21 mouse cellular contexts compared by ENCODE assay signal in genomic region chr5:75389433-75389971, GRCm38 (mm10).
A peak's percentile ranks its signal among the peaks of the same experiment; 100 is the strongest.
DNase-seq lines count a peak whose midpoint lies in the region; ATAC-seq lines count a peak whose summit lies in the region.
"Had no signal": no experiment of that assay in that cellular context is flagged by ENCODE, and none has a peak within 500 bp of the region (broad histone marks: within the 10 kb centered on the region; RNA-seq: fewer than 3 reads in every experiment).

No protein-coding gene starts in this region.

- no peak overlapping the region for H3K9ac ChIP-seq in kidney, embryonic 15.5 days
- H3K9ac ChIP-seq in neural tube, embryonic 15.5 days (replicated peaks): no peak overlapping the region
- H3K9ac ChIP-seq: embryonic facial prominence, embryonic 15.5 days; forebrain, embryonic 12.5 days; heart, embryonic 15.5 days; liver, embryonic 12.5 days; lung, embryonic 15.5 days; midbrain, embryonic 12.5 days had no signal

- peaks cover 15% of the 10 kb centered on the region for H3K4me1 ChIP-seq in kidney, embryonic 15.5 days
- peaks cover 5% of the 10 kb centered on the region for H3K4me1 ChIP-seq in neural tube, embryonic 15.5 days
- H3K4me1 ChIP-seq: forebrain, embryonic 12.5 days; heart, embryonic 15.5 days; lung, embryonic 15.5 days; midbrain, embryonic 12.5 days had no signal

- DNase-seq in kidney, postnatal 10 days: no peak
- no peak for DNase-seq in neural tube, embryonic 10.5 days (ENCODE audit: extremely low spot score, low spot score)
- DNase-seq in left cerebral cortex, postnatal 14 days (ENCODE audit: low spot score in 2 of 2): peak; percentile 20 to 51
- peak; percentile 38 to 64 for DNase-seq in right cerebral cortex, postnatal 36 days (ENCODE audit: low spot score in 2 of 2)
- no peak for DNase-seq in yolk sac, embryonic 10.5 days (ENCODE audit: low spot score)
- DNase-seq in adrenal gland, adult 8-10 months: no peak
- DNase-seq: cerebellum, adult 9-11 months; heart, adult 18-20 months; retina, postnatal 1 day; thymus, postnatal 4 days had no signal

- H3K9me3 ChIP-seq in kidney, embryonic 15.5 days (replicated peaks): no peaks in the 10 kb centered on the region
- H3K9me3 ChIP-seq in neural tube, embryonic 15.5 days (replicated peaks): no peaks in the 10 kb centered on the region
- H3K9me3 ChIP-seq: embryonic facial prominence, embryonic 15.5 days; forebrain, embryonic 12.5 days; heart, embryonic 15.5 days; hindbrain, embryonic 10.5 days; liver, embryonic 12.5 days; lung, embryonic 15.5 days; midbrain, embryonic 12.5 days had no signal

- 0 out of 2 replicates have a peak, but pooled peaks have one; percentile 6 for ATAC-seq in kidney, embryonic 15.5 days (replicated peaks; ENCODE audit: low FRiP score)
- no peak for ATAC-seq in neural tube, embryonic 15.5 days (ENCODE audit: low FRiP score)
- ATAC-seq: liver, embryonic 12.5 days had no signal

- no peak overlapping the region for H3K4me2 ChIP-seq in kidney, embryonic 15.5 days
- H3K4me2 ChIP-seq in neural tube, embryonic 15.5 days: no peak overlapping the region
- H3K4me2 ChIP-seq: embryonic facial prominence, embryonic 15.5 days; forebrain, embryonic 12.5 days; heart, embryonic 15.5 days; liver, embryonic 12.5 days; lung, embryonic 15.5 days; midbrain, embryonic 12.5 days had no signal

- intact Hi-C loops in left cerebral cortex, postnatal 14 days (cut with DNase I): no loop called here

- 55% methylated on average over 7 of the region's 7 CpGs for WGBS in kidney, embryonic 15.5 days
- 62% methylated on average over 7 of the region's 7 CpGs for WGBS in neural tube, embryonic 15.5 days

- no peaks in the 10 kb centered on the region for H3K36me3 ChIP-seq in kidney, embryonic 15.5 days
- H3K36me3 ChIP-seq in neural tube, embryonic 15.5 days: no peaks in the 10 kb centered on the region
- H3K36me3 ChIP-seq: embryonic facial prominence, embryonic 15.5 days; forebrain, embryonic 12.5 days; heart, embryonic 15.5 days; hindbrain, embryonic 10.5 days; liver, embryonic 12.5 days; lung, embryonic 15.5 days; midbrain, embryonic 12.5 days had no signal

- no peak overlapping the region for H3K4me3 ChIP-seq in kidney, embryonic 15.5 days (replicated peaks)
- H3K4me3 ChIP-seq in neural tube, embryonic 15.5 days (replicated peaks): no peak overlapping the region
- H3K4me3 ChIP-seq: embryonic facial prominence, embryonic 15.5 days; forebrain, embryonic 12.5 days; heart, embryonic 15.5 days; hindbrain, embryonic 10.5 days; liver, embryonic 12.5 days; lung, embryonic 15.5 days; midbrain, embryonic 12.5 days had no signal

- no peaks in the 10 kb centered on the region for H3K27me3 ChIP-seq in kidney, embryonic 15.5 days
- no peaks in the 10 kb centered on the region for H3K27me3 ChIP-seq in neural tube, embryonic 15.5 days (replicated peaks)
- H3K27me3 ChIP-seq: forebrain, embryonic 12.5 days; heart, embryonic 15.5 days; lung, embryonic 15.5 days had no signal

- no peak overlapping the region for H3K27ac ChIP-seq in kidney, embryonic 15.5 days
- H3K27ac ChIP-seq in neural tube, embryonic 15.5 days (replicated peaks): 0 out of 2 replicates have a peak overlapping the region, but pooled peaks have one; percentile 23
- H3K27ac ChIP-seq: embryonic facial prominence, embryonic 15.5 days; forebrain, embryonic 12.5 days; heart, embryonic 15.5 days; hindbrain, embryonic 10.5 days; kidney, postnatal 0 days; liver, embryonic 12.5 days; lung, embryonic 15.5 days; macrophage; midbrain, embryonic 12.5 days had no signal

Comparison
In these comparisons a context has a peak if more than half of its experiments do, and no peak if none do; other contexts are left out.
1. DNase-seq: peak in left cerebral cortex, postnatal 14 days (2 of 2) and right cerebral cortex, postnatal 36 days (2 of 2); none in kidney, postnatal 10 days (single experiment), neural tube, embryonic 10.5 days (single experiment), yolk sac, embryonic 10.5 days (single experiment) and adrenal gland, adult 8-10 months (single experiment).